Mouse (Mus musculus): ENCODE measurements around the gene Hdgfl2. TPM values are rescaled to one million over a fixed set of nuclear protein-coding genes. Genes with fewer than 3 reads are reported as not detected.

The Hdgfl2 gene
- 10 to 100 TPM; 52.4 to 61.6 TPM for total RNA-seq (2021)
- long read RNA-seq, experiment 1, transcript Hdgfl2-212 (16 exons, 2,270 nt) = major isoform, 24 of 90 reads
- long read RNA-seq, experiment 1, transcript Hdgfl2-210 (16 exons, 2,238 nt) = minor isoform, 13 of 90 reads
- long read RNA-seq, experiment 1, partial matches to known transcripts = 8 of 90 reads
- long read RNA-seq, experiment 1, other reads (novel, unspliced or antisense) = 45 of 90 reads
- long read RNA-seq, experiment 2, transcript Hdgfl2-212 (16 exons, 2,270 nt) = major isoform, 31 of 115 reads
- long read RNA-seq, experiment 2, transcript Hdgfl2-210 (16 exons, 2,238 nt) = minor isoform, 20 of 115 reads
- long read RNA-seq, experiment 2, partial matches to known transcripts = 5 of 115 reads
- long read RNA-seq, experiment 2, other reads (novel, unspliced or antisense) = 55 of 115 reads

DNA sequence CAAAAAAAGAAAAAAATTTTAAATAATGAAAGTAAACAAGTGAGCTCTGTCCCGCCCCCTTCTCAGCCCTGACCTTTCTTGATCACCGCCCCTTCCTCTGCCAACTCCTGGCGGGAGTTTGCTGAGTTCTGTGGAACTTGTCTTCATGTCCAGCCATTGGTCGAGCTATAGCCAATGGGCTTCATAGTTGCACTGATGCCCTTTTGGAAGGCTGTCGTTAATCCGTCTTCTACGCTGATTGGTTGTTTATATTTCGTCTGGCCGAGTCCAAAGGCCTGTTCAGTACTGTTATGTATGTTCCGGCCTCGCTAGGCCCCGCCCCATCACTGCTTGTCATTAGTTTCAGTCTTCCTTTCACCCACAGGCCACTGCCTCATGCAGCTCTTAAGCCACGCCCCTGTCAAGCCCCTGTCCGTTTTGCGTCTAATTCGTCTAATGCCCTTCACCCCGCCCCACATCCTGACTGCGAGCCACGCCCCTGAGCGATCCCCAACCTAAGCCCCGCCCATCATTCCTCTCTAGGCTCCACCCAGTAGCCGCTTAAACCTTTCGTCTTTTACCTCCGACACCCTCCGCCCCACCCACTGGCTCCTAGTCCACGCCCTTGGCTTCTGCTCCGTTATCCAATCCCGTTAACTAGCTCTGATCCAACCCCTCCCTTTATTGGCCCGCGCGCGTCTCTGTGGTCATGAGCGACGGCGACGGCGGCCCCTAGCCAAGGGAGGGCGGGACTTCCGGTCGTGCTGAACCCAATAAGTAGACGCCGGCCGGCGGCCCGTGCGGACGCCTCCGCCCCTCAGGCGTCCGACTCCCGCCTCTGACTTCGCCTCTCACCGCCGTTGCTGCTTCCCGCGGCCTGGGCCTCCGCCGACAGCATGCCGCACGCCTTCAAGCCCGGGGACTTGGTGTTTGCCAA lies at the start of gene Hdgfl2:
Hdgfl2 (plus strand) TSS at position 755 of the 916 bp plus-strand sequence.
- peak; percentile 99 to 100 for DNase-seq (ENCODE audit: low spot score in 2 of 2)

DNA sequence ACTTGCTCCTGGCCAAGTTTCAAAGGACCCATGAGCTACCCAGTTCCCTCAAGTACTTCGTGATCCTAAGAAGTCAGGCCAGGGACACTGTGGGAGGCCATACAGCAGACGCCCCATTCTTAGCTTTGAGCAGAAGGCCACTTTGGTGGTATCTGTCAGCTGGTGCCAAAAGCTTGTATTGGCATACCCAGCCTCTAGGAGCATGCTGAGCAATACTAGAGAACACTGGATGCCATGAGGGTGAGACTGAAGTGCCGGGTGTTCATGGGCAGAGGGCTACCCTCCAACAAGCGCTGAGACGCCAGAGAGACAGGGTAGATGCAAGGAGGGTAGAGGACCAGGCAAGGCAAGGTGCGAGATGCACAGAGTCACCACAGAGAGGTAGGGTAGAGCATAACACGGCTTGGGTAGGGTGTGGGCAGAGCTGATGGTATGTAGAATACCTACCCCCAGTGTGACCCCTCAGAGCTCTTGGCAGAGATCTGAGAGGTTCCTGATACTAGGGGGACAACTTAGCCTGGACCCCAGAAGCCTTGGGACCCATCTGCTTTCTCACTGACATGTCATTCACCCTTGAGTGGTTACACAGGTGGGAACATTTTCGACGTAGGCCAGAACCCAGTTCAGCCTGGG lies 49.1 kb upstream of the Hdgfl2 start:
- no peak for DNase-seq (ENCODE audit: low spot score in 2 of 2)

GRCm38 (mm10) chr17:56030919-56031318 lies 48.5 kb upstream of the Hdgfl2 start:
- no peak for DNase-seq (ENCODE audit: low spot score in 2 of 2)

DNA sequence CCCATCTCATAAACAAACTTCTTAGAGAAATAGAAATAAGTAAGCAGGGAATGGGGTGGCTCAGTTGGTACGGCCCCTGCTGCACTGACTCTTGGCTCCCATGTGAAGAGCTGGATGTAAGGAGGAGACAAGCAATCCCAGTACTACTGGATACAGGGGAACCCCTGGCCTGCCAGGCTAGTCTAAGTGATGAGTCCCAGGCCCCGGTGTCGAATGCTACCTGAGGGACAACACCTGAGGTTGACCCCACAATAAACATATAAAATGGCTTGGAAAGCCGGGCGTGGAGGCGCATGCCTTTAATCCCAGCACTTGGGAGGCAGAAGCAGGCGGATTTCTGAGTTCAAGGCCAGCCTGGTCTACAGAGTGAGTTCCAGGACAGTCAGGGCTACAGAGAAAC lies 48.0 kb upstream of the Hdgfl2 start:
- DNase-seq (ENCODE audit: low spot score in 2 of 2) = no peak

- no peak for DNase-seq (ENCODE audit: low spot score in 2 of 2)
Measured at GRCm38 (mm10) chr17:56032127-56032733, 47.2 kb upstream of the Hdgfl2 start.

DNA sequence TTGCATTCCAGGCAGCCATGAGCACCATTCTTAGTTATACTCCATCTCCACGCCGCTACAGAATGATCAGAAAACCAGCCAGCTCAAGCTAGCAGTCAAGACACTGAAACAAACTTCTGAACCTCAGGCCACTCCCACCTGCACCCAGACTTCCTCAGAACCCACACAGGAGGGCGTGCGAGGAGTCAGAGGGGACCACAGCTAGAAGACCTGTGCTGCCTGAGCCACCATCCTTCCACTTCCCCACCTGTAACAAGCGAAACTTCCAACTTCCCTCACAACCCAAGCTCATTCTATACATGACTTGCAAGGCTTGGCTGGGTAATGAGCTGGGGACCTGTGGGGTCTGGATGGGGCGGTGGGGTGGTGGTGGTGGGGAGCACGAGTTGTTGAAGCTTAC lies 46.6 kb upstream of the Hdgfl2 start:
- no peak for DNase-seq (ENCODE audit: low spot score in 2 of 2)

GRCm38 (mm10) chr17:56034040-56034725 lies 45.3 kb upstream of the Hdgfl2 start:
- DNase-seq (ENCODE audit: low spot score in 2 of 2) = peak in 1 of 2 experiments; percentile 55

DNA sequence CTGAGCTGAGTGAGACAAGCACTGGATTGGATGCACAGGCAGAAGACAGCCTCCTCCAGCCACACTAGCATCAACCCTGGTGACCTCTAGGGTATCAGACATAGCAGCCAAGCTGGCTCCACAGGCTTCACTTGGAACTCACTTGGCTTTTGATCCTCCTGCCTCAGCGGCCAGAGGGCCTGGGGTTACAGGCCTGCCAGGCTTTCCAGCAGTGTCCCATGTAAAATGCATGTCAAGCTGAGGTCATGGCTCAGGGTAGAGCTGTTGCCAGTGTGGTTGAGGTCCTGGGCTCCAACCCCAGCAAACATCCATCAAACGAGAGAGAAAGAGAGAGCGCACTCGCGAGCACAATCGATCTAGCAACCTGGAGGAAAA lies 44.7 kb upstream of the Hdgfl2 start:
- DNase-seq (ENCODE audit: low spot score in 2 of 2) = no peak

GRCm38 (mm10) chr17:56035216-56035615 lies 44.2 kb upstream of the Hdgfl2 start:
- no peak for DNase-seq (ENCODE audit: low spot score in 2 of 2)

GRCm38 (mm10) chr17:56036176-56036900 lies 43.1 kb upstream of the Hdgfl2 start, which contains the start of gene Sh3gl1:
Gene Sh3gl1 (minus strand): TSS chr17:56036635.
- DNase-seq (ENCODE audit: low spot score in 2 of 2) = peak; percentile 99

DNA sequence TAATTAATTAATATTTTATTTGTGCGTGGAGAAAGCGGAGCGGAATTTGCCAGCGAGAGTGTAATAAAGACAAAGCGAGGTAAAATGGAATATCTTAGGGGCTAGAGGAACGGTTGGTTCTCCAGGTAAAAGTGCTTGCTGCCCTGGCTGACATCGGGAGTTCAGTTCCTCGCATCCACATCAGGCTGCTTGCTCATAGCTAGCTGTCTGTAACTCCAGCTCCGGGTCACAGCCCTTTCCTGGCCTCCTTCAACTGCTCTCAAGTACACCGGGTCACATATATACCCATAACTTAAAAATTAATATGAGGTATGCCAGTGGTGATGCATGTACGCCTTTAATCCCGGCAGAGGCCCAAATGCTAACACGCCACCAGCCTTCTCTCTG lies 42.5 kb upstream of the Hdgfl2 start:
- DNase-seq (ENCODE audit: low spot score in 2 of 2) = no peak

DNA sequence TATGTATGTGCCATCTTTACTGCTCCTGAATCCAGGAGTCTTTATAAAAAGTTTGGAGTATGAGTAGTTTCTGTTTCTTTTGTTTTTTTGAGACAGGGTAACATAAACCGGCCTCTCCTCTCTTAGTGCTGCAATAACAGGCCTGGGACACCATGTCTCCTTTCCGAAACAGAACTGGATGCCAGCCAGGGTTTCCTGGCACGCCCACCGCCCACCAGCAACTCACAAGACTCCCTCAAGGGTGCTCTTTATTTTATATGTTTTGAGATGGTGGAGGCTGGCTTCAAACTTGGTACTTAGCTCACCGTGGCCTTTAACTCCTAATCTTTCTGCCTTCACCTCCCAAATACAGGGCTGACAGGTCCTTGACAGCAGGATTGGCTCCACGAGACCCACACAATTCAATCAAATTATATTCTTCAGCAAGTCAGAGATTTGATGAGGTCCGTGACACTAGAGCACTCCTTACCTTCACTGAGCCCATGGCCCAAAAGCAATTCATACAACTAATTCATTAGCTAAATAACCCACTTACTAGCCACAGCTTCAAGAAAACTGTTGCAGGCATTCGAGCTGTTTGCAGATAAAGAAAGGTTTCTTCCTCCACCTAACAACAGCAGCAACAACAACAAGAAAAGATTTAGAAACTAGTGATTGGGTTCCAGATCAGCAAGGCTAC lies 40.7 kb upstream of the Hdgfl2 start:
- no peak for DNase-seq (ENCODE audit: low spot score in 2 of 2)

DNA sequence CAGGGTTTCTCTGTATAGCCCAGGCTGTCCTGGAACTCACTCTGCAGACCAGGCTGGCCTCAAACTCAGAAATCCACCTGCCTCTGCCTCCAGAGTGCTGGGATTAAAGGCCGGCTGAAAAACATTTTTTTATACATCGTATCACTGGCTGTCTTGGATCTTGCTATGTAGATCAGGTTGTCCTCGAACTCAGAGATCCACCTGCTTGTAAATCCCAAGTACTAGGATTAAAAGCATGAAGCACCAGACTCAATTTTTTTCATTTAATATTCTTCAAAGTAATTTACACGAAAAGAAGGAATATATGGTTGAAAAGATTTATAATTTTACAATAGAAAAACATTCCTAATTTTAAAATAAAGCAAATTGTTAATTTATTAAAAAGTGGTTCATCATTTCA lies 40.1 kb upstream of the Hdgfl2 start:
- no peak for DNase-seq (ENCODE audit: low spot score in 2 of 2)

DNA sequence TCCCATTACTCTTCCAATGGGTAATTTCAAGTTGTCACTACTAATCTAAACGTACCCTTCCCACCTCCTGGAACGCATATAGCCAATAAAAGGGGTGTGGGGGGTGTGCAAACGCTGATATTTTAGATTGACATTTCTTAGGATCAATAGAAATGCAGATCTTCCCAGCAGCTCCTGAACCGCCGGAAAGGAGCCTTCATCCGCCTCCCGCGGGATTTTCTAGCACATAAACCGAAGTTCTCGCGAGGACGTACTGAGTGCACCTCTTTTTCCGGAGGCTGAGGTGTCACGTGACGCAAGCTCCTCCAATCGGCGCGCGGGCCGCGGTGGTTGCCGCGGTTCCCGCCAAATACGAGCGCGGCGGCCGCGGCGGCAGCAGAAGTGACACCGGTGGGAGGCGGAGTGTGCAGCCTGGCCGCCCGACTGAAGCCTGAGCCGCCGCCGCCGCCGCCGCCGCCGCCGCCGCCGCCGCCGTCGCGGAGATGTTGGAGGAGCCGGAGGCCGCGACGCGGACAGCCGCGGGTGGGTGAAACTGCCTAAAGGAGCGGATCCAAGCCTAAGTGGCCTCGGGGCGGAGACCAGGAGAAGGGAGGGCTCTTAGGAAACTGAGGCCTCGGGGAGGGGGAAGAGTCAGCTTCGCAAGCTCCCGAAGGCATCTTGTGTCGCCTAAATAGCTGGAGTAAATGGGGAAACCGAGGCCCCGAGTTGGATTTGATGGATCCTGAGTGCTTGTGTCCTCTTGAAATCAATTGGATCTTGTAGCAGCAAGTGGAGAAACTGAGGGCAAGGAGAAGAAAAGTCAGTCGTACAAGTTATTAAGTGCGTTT lies 39.2 kb upstream of the Hdgfl2 start, which contains the start of gene Chaf1a:
Chaf1a (plus strand) TSS at position 410 of the 827 bp plus-strand sequence.
- DNase-seq (ENCODE audit: low spot score in 2 of 2) = peak; percentile 93 to 99

DNA sequence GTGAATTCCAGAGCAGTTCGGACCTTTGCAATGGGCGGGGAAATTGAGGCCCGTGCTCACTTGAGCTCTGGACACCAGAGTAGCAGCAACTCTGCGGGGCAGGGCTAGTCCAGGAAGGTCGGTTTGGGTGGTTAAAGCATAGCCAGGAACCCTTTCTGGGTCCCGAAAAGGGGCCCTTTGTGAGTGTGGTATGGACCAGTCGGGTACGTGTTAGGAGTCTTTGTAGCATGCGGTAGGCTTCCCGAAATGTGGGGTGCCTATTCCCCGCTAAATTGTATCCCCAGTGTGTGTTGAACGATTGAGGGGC lies 38.6 kb upstream of the Hdgfl2 start:
- no peak for DNase-seq (ENCODE audit: low spot score in 2 of 2)

- no peak for DNase-seq (ENCODE audit: low spot score in 2 of 2)
Measured at GRCm38 (mm10) chr17:56051369-56051768, 28.1 kb upstream of the Hdgfl2 start.

DNA sequence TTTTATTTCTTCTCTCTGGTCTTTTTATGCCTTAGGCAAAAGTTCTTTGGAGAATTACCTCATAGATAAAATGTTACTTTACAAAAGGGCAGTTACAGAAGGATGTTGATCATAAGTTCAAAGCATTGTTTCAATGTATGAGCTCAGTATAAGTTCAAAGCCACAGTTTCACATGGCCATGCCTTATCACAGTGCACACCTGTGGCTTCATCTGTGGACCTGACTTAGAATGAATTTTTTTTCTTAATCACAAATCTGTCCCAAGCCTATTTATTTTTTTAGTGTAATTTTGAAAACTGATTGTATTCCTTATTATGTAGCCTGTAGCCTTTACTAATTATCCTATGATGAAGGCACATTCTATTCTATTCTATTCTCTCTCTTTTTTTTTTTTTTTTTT lies 24.5 kb upstream of the Hdgfl2 start:
- no peak for DNase-seq (ENCODE audit: low spot score in 2 of 2)

DNA sequence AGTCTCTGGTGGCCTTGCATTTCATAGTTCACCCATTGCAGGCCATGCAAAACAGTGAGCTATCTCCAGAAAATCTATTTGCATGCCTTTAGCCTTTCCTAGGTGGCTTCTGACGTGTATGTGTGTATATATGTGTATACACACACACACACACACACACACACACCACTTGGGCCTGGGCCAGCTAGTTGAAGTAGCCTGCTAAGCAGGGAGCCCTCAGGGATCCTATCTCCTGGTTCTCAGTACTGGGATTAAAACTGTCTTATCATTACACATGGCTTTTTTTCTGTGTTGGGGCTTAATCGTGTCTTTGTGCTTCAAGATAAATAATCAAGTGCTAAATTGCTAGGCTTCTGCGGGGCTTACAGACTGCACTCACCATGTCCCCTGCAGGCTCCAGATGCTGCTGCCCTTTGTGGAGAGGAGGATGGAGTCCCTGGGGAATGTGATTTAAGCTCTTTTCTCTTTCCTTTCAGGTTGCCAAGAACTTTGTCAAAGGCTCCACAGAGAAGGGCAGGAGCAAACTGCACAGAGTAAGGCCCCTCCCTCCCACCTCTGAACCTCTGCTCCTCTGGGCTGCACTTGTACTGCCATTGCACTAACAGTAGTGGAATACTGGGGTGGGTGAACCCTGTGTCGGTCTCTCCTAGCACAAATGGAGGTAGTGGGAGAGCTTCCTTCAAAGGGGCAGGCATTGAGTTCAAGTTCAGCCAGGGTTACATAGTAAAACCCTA lies 23.3 kb upstream of the Hdgfl2 start:
- no peak for DNase-seq (ENCODE audit: low spot score in 2 of 2)
